Mouse (Mus musculus): ENCODE results near the gene Zcchc4.

DNA sequence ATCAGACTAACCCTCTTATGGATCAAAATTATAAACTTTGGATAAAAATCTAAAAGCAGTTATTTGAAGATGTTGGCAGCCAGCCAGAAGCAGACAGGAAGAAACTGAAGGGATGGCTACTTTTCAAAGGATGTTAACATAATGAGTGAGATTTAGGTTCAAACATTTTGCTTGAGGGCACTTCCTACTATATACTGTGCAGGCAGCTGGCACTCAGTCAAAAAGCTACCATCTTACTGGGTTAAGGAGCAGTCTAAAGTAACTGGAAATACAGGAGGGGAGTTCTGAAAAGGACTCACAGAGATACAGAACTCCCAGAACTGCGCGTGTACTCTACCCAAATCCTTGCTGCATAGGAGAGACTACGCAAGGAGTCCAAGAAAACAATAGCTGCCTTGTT, 39.2 kb upstream of the Zcchc4 start:
- no peak for TF ChIP-seq CTCF (IDR thresholded peaks at IDR 0.05; ENCODE audit: borderline replicate concordance, insufficient read depth, low read depth, low read length)
- no peak for TF ChIP-seq POLR2A (IDR thresholded peaks at IDR 0.05; ENCODE audit: borderline replicate concordance, insufficient read depth, low read length)

Data from cerebellum, adult 2 months (tissue).